Mouse (Mus musculus): ENCODE data around the gene Olfr971. TPM values are rescaled to one million over a fixed set of nuclear protein-coding genes. Genes with fewer than 3 reads are reported as not detected.
"Not testable (repeated sequence)": the region's sequence is repeated elsewhere in the genome, so short reads cannot be mapped to it uniquely, and the experiment has no call there.

Olfr971 gene
- polyA plus RNA-seq (2015; fragmentation: Nextera tagmentation; extraction: Ambion mirVana), result not detected in 2 replicates

- not testable (repeated sequence) for H3K4me2 ChIP-seq (ENCODE audit: low read depth, low read length); ATAC-seq (ENCODE audit: insufficient read depth, low FRiP score); H3K36me3 ChIP-seq (ENCODE audit: control insufficient read depth, insufficient read depth, low read length); H3K4me1 ChIP-seq (ENCODE audit: control insufficient read depth, insufficient read depth, low read length); H3K27ac ChIP-seq (ENCODE audit: low read length); H3K27me3 ChIP-seq (ENCODE audit: control insufficient read depth, insufficient read depth, low read length); H3K4me3 ChIP-seq (replicated peaks; ENCODE audit: low read length); H3K9ac ChIP-seq (ENCODE audit: low read length); H3K9me3 ChIP-seq (replicated peaks; ENCODE audit: control insufficient read depth, low read length)
- 94% methylated on average over 1 of the region's 2 CpGs for WGBS
Measured at GRCm38 (mm10) chr9:39836576-39836975, at the start of gene Olfr971. Olfr971 (plus strand) TSS chr9:39836876.

GRCm38 (mm10) chr9:39790558-39790957 is 46.1 kb upstream of the Olfr971 start, which contains the start of gene Olfr969:
Olfr969 (plus strand) TSS chr9:39790945.
- no peaks in the 10 kb centered on the region for H3K9me3 ChIP-seq (replicated peaks; ENCODE audit: control insufficient read depth, low read length)
- ATAC-seq (ENCODE audit: insufficient read depth, low FRiP score), result no peak
- H3K9ac ChIP-seq (ENCODE audit: low read length), result no peak within 1 kb of the TSS
- 74% methylated on average over 2 of the region's 2 CpGs for WGBS
- H3K27ac ChIP-seq (ENCODE audit: low read length), result no peak within 1 kb of the TSS
- no peak within 1 kb of the TSS for H3K4me2 ChIP-seq (ENCODE audit: low read depth, low read length)
- no peaks in the 10 kb centered on the region for H3K36me3 ChIP-seq (ENCODE audit: control insufficient read depth, insufficient read depth, low read length)
- H3K4me3 ChIP-seq (replicated peaks; ENCODE audit: low read length), result no peak within 1 kb of the TSS
- H3K4me1 ChIP-seq (ENCODE audit: control insufficient read depth, insufficient read depth, low read length), result no peaks in the 10 kb centered on the region
- H3K27me3 ChIP-seq (ENCODE audit: control insufficient read depth, insufficient read depth, low read length), result no peaks in the 10 kb centered on the region

- no peak within 1 kb of the TSS for H3K9ac ChIP-seq (ENCODE audit: low read length)
- no peak within 1 kb of the TSS for H3K4me3 ChIP-seq (replicated peaks; ENCODE audit: low read length)
- no peak within 1 kb of the TSS for H3K27ac ChIP-seq (ENCODE audit: low read length)
- H3K27me3 ChIP-seq (ENCODE audit: control insufficient read depth, insufficient read depth, low read length), result no peaks in the 10 kb centered on the region
- no peak for ATAC-seq (ENCODE audit: insufficient read depth, low FRiP score)
- no peaks in the 10 kb centered on the region for H3K36me3 ChIP-seq (ENCODE audit: control insufficient read depth, insufficient read depth, low read length)
- H3K4me2 ChIP-seq (ENCODE audit: low read depth, low read length), result no peak within 1 kb of the TSS
- no peaks in the 10 kb centered on the region for H3K9me3 ChIP-seq (replicated peaks; ENCODE audit: control insufficient read depth, low read length)
- WGBS, result 78% methylated on average over 4 of the region's 4 CpGs
- no peaks in the 10 kb centered on the region for H3K4me1 ChIP-seq (ENCODE audit: control insufficient read depth, insufficient read depth, low read length)
Measured at GRCm38 (mm10) chr9:39808560-39808959, 28.1 kb upstream of the Olfr971 start, which contains the start of gene Olfr970. Olfr970 (plus strand) TSS chr9:39808860.

GRCm38 (mm10) chr9:39866122-39866521 is 29.4 kb downstream of the Olfr971 start, which contains the start of gene Olfr972:
Olfr972 (plus strand) TSS chr9:39866422.
- Histone ChIP-seq H3K9ac (ENCODE audit: low read length) (no peak within 1 kb of the TSS), H3K4me2 (ENCODE audit: low read depth, low read length) (no peak within 1 kb of the TSS), H3K4me3 (replicated peaks; ENCODE audit: low read length) (no peak within 1 kb of the TSS), H3K36me3 (ENCODE audit: control insufficient read depth, insufficient read depth, low read length) (no peaks in the 10 kb centered on the region), H3K27me3 (ENCODE audit: control insufficient read depth, insufficient read depth, low read length) (no peaks in the 10 kb centered on the region), H3K4me1 (ENCODE audit: control insufficient read depth, insufficient read depth, low read length) (no peaks in the 10 kb centered on the region), H3K27ac (ENCODE audit: low read length) (no peak within 1 kb of the TSS), H3K9me3 (replicated peaks; ENCODE audit: control insufficient read depth, low read length) (no peaks in the 10 kb centered on the region)
- 70% methylated on average over 2 of the region's 2 CpGs for WGBS
- no peak for ATAC-seq (ENCODE audit: insufficient read depth, low FRiP score)

GRCm38 (mm10) chr9:39871986-39872385 is 35.3 kb downstream of the Olfr971 start:
- not testable (repeated sequence) for H3K36me3 ChIP-seq (ENCODE audit: control insufficient read depth, insufficient read depth, low read length); H3K4me2 ChIP-seq (ENCODE audit: low read depth, low read length); H3K4me3 ChIP-seq (replicated peaks; ENCODE audit: low read length); H3K4me1 ChIP-seq (ENCODE audit: control insufficient read depth, insufficient read depth, low read length); H3K27me3 ChIP-seq (ENCODE audit: control insufficient read depth, insufficient read depth, low read length); ATAC-seq (ENCODE audit: insufficient read depth, low FRiP score); H3K27ac ChIP-seq (ENCODE audit: low read length); H3K9ac ChIP-seq (ENCODE audit: low read length); H3K9me3 ChIP-seq (replicated peaks; ENCODE audit: control insufficient read depth, low read length)
- 75% methylated on average over 1 of the region's 1 CpGs for WGBS

GRCm38 (mm10) chr9:39877541-39878396 is 41.1 kb downstream of the Olfr971 start:
- H3K36me3 ChIP-seq (ENCODE audit: control insufficient read depth, insufficient read depth, low read length); H3K9me3 ChIP-seq (replicated peaks; ENCODE audit: control insufficient read depth, low read length); H3K4me1 ChIP-seq (ENCODE audit: control insufficient read depth, insufficient read depth, low read length); H3K4me2 ChIP-seq (ENCODE audit: low read depth, low read length); H3K4me3 ChIP-seq (replicated peaks; ENCODE audit: low read length); H3K27me3 ChIP-seq (ENCODE audit: control insufficient read depth, insufficient read depth, low read length); H3K27ac ChIP-seq (ENCODE audit: low read length); H3K9ac ChIP-seq (ENCODE audit: low read length): not testable (repeated sequence)
- peak; percentile 56; the same call in 1 of the 2 replicates for ATAC-seq (ENCODE audit: insufficient read depth, low FRiP score)
- no CpG with 5 or more reads among the region's 4 CpGs for WGBS

Other genes with a start within 250 kb of the Olfr971 start
- gene AW551984, start 232.5 kb upstream of the Olfr971 start, polyA plus RNA-seq (2015; fragmentation: Nextera tagmentation; extraction: Ambion mirVana), result 30.5 and 40.5 TPM in 2 replicates
- gene Olfr148, start 226.2 kb upstream of the Olfr971 start, polyA plus RNA-seq (2015; fragmentation: Nextera tagmentation; extraction: Ambion mirVana), result not detected in 2 replicates
- gene Olfr960, start 215.5 kb upstream of the Olfr971 start, polyA plus RNA-seq (2015; fragmentation: Nextera tagmentation; extraction: Ambion mirVana), result not detected in 2 replicates
- not detected in 2 replicates for gene Olfr961, start 191.8 kb upstream of the Olfr971 start, polyA plus RNA-seq (2015; fragmentation: Nextera tagmentation; extraction: Ambion mirVana)
- gene Olfr963, start 169.7 kb upstream of the Olfr971 start, polyA plus RNA-seq (2015; fragmentation: Nextera tagmentation; extraction: Ambion mirVana), result not detected in 2 replicates
- gene Olfr149, start 129.8 kb upstream of the Olfr971 start, polyA plus RNA-seq (2015; fragmentation: Nextera tagmentation; extraction: Ambion mirVana), result not detected in 2 replicates
- not detected in 2 replicates for gene Olfr965, start 125.5 kb upstream of the Olfr971 start, polyA plus RNA-seq (2015; fragmentation: Nextera tagmentation; extraction: Ambion mirVana)
- gene Olfr150, start 105.9 kb upstream of the Olfr971 start, polyA plus RNA-seq (2015; fragmentation: Nextera tagmentation; extraction: Ambion mirVana), result not detected in 2 replicates
- not detected in 2 replicates for gene Olfr967, start 90.6 kb upstream of the Olfr971 start, polyA plus RNA-seq (2015; fragmentation: Nextera tagmentation; extraction: Ambion mirVana)
- gene Olfr968, start 53.6 kb upstream of the Olfr971 start, polyA plus RNA-seq (2015; fragmentation: Nextera tagmentation; extraction: Ambion mirVana), result not detected in 2 replicates
- not detected in 2 replicates for gene Olfr969, start 45.9 kb upstream of the Olfr971 start, polyA plus RNA-seq (2015; fragmentation: Nextera tagmentation; extraction: Ambion mirVana)
- not detected in 2 replicates for gene Olfr970, start 28.0 kb upstream of the Olfr971 start, polyA plus RNA-seq (2015; fragmentation: Nextera tagmentation; extraction: Ambion mirVana)
- not detected in 2 replicates for gene Olfr972, start 29.5 kb downstream of the Olfr971 start, polyA plus RNA-seq (2015; fragmentation: Nextera tagmentation; extraction: Ambion mirVana)
- gene Olfr229, start 70.5 kb downstream of the Olfr971 start, polyA plus RNA-seq (2015; fragmentation: Nextera tagmentation; extraction: Ambion mirVana), result not detected in 2 replicates
- not detected in 2 replicates for gene Olfr974, start 100.6 kb downstream of the Olfr971 start, polyA plus RNA-seq (2015; fragmentation: Nextera tagmentation; extraction: Ambion mirVana)
- gene Olfr975, start 115.2 kb downstream of the Olfr971 start, polyA plus RNA-seq (2015; fragmentation: Nextera tagmentation; extraction: Ambion mirVana), result not detected in 2 replicates
- gene Olfr976, start 124.3 kb downstream of the Olfr971 start, polyA plus RNA-seq (2015; fragmentation: Nextera tagmentation; extraction: Ambion mirVana), result not detected in 2 replicates
- not detected in 2 replicates for gene Olfr978, start 155.2 kb downstream of the Olfr971 start, polyA plus RNA-seq (2015; fragmentation: Nextera tagmentation; extraction: Ambion mirVana)
- gene Olfr979, start 166.6 kb downstream of the Olfr971 start, polyA plus RNA-seq (2015; fragmentation: Nextera tagmentation; extraction: Ambion mirVana), result not detected in 2 replicates
- not detected in 2 replicates for gene Olfr980, start 172.7 kb downstream of the Olfr971 start, polyA plus RNA-seq (2015; fragmentation: Nextera tagmentation; extraction: Ambion mirVana)
- not detected in 2 replicates for gene Olfr981, start 184.6 kb downstream of the Olfr971 start, polyA plus RNA-seq (2015; fragmentation: Nextera tagmentation; extraction: Ambion mirVana)
- not detected in 2 replicates for gene Olfr982, start 237.0 kb downstream of the Olfr971 start, polyA plus RNA-seq (2015; fragmentation: Nextera tagmentation; extraction: Ambion mirVana)

Measured in stomach, embryonic 16.5 days (tissue).